ENCODE assay signal across 23 mouse cellular contexts in the genomic region with DNA sequence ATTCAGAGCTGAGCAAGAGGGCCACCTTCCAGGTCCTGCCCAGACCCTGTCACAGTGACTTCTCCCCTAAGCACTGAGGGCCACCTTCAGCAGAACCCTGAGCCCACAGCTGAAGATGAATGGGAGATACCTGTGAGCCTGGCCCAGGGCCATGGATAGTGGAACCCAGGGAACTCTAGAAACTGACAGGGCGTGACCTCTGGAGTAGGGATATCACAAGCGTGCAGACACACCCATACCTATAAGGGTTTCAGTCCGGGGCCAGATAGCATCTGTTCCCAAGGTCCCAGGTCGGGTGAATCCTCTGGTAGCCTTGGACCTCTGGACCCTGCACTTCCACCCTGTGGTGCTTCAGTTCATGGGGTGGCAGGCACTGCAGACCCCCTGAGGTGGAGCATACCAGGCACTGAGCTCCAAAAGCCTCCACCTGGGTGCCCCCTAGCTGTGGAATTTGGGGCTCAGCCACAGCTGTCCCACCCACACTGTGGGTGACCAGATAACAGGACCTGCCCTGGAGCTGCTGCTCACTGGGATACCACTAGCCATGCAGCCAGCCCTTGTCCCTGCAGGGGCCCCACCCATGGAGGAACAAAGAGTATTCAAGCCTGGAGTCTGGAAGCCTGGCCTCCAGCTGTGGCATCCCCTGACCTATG. TPM values are rescaled to one million over a fixed set of nuclear protein-coding genes. Genes with fewer than 3 reads are reported as not detected.
A peak's percentile ranks its signal among the peaks of the same experiment; 100 is the strongest.
DNase-seq lines count a peak whose midpoint lies in the region; ATAC-seq and TF ChIP-seq lines count a peak whose summit lies in the region.
"Had no signal": no experiment of that assay in that cellular context is flagged by ENCODE, and none has a peak within 500 bp of the region (broad histone marks: within the 10 kb centered on the region; RNA-seq: fewer than 3 reads in every experiment).

No protein-coding gene starts in this region.

- H3K36me3 ChIP-seq in intestine, embryonic 15.5 days, result 0 out of 2 replicates have a peak, but pooled peaks cover 5% of the 10 kb centered on the region
- H3K36me3 ChIP-seq in intestine, postnatal 0 days (ENCODE audit: control insufficient read depth, insufficient read depth), result 0 out of 2 replicates have a peak, but pooled peaks cover 4% of the 10 kb centered on the region
- H3K36me3 ChIP-seq in liver, embryonic 16.5 days (ENCODE audit: control insufficient read depth, insufficient read depth), result no peaks in the 10 kb centered on the region
- H3K36me3 ChIP-seq in stomach, postnatal 0 days (ENCODE audit: control insufficient read depth, insufficient read depth, low read length), result peaks cover 5% of the 10 kb centered on the region; the same call in 1 of the 2 replicates
- H3K36me3 ChIP-seq: hindbrain, embryonic 15.5 days had no signal

- TF ChIP-seq CTCF in intestine, postnatal 0 days (IDR thresholded peaks at IDR 0.05; ENCODE audit: low read depth), result no peak
- no peak for TF ChIP-seq CTCF in stomach, postnatal 0 days (IDR thresholded peaks at IDR 0.05; ENCODE audit: low read depth)

- no peak for TF ChIP-seq EP300 in stomach, postnatal 0 days (optimal IDR thresholded peaks at IDR 0.05)

- peaks cover 27% of the 10 kb centered on the region for H3K27me3 ChIP-seq in intestine, embryonic 15.5 days (replicated peaks)
- H3K27me3 ChIP-seq in intestine, postnatal 0 days (replicated peaks; ENCODE audit: control insufficient read depth, insufficient read depth, low read length), result peaks cover 16% of the 10 kb centered on the region; the same call in 1 of the 2 replicates
- H3K27me3 ChIP-seq in liver, embryonic 16.5 days (ENCODE audit: control insufficient read depth, insufficient read depth, low read depth, low read length), result peaks cover 31% of the 10 kb centered on the region
- peaks cover 13% of the 10 kb centered on the region for H3K27me3 ChIP-seq in stomach, postnatal 0 days (ENCODE audit: control insufficient read depth, insufficient read depth, low read length)

- no peak overlapping the region for H3K4me2 ChIP-seq in intestine, embryonic 15.5 days (replicated peaks)
- H3K4me2 ChIP-seq in intestine, postnatal 0 days (replicated peaks; ENCODE audit: low read depth), result no peak overlapping the region
- peak overlapping the region; percentile 6; the same call in 1 of the 2 replicates for H3K4me2 ChIP-seq in liver, embryonic 16.5 days (ENCODE audit: low read depth, low read length)
- H3K4me2 ChIP-seq in stomach, postnatal 0 days (replicated peaks; ENCODE audit: low read depth), result no peak overlapping the region
- H3K4me2 ChIP-seq: embryonic facial prominence, embryonic 13.5 days; hindbrain, embryonic 15.5 days; midbrain, embryonic 11.5 days; neural tube, embryonic 12.5 days had no signal

- no peaks in the 10 kb centered on the region for H3K9me3 ChIP-seq in intestine, embryonic 15.5 days
- H3K9me3 ChIP-seq in intestine, postnatal 0 days (ENCODE audit: control insufficient read depth), result no peaks in the 10 kb centered on the region
- no peaks in the 10 kb centered on the region for H3K9me3 ChIP-seq in liver, embryonic 16.5 days (replicated peaks; ENCODE audit: control insufficient read depth, low read length)
- H3K9me3 ChIP-seq in stomach, postnatal 0 days (ENCODE audit: control insufficient read depth, low read length), result no peaks in the 10 kb centered on the region
- H3K9me3 ChIP-seq: embryonic facial prominence, embryonic 13.5 days; hindbrain, embryonic 15.5 days; neural tube, embryonic 12.5 days had no signal

- peak; percentile 60 for DNase-seq in c-Kit-positive CD71-positive TER-119-positive erythroid progenitor cells, embryonic 14.5 days (ENCODE audit: low spot score)
- DNase-seq in stomach, postnatal 0 days (ENCODE audit: low spot score), result no peak
- DNase-seq in left cerebral cortex, adult 8-10 months (ENCODE audit: low spot score in 2 of 2), result no peak
- DNase-seq: adrenal gland, adult 8-10 months; cerebellum, adult 9-11 months; gastrocnemius, postnatal 25 days; heart, adult 2 months; heart, postnatal 36 days; kidney, adult 18-20 months; kidney, postnatal 14 days; layer of hippocampus, postnatal 36 days; lung, adult 18-20 months; thymus, postnatal 4 days had no signal

- H3K27ac ChIP-seq in intestine, embryonic 15.5 days, result no peak overlapping the region
- no peak overlapping the region for H3K27ac ChIP-seq in intestine, postnatal 0 days (ENCODE audit: low read depth, low read length)
- peak overlapping the region; percentile 71; the same call in 1 of the 2 replicates for H3K27ac ChIP-seq in liver, embryonic 16.5 days (ENCODE audit: low read length)
- H3K27ac ChIP-seq in stomach, postnatal 0 days (replicated peaks), result no peak overlapping the region
- H3K27ac ChIP-seq: embryonic facial prominence, embryonic 13.5 days; heart, adult 2 months; hindbrain, embryonic 15.5 days; layer of hippocampus, adult 2 months; neural tube, embryonic 12.5 days had no signal

- H3K4me1 ChIP-seq in intestine, embryonic 15.5 days (replicated peaks), result peaks cover 12% of the 10 kb centered on the region
- H3K4me1 ChIP-seq in intestine, postnatal 0 days (replicated peaks; ENCODE audit: control insufficient read depth, insufficient read depth, low read length), result 0 out of 2 replicates have a peak, but pooled peaks cover 2% of the 10 kb centered on the region
- peaks cover 43% of the 10 kb centered on the region for H3K4me1 ChIP-seq in liver, embryonic 16.5 days (ENCODE audit: control insufficient read depth, low read depth, low read length)
- H3K4me1 ChIP-seq in stomach, postnatal 0 days (replicated peaks; ENCODE audit: control insufficient read depth, insufficient read depth), result no peaks in the 10 kb centered on the region
- H3K4me1 ChIP-seq: hindbrain, embryonic 15.5 days; neural tube, embryonic 12.5 days had no signal

- 0 out of 2 replicates have a peak, but pooled peaks have one; percentile 10 for ATAC-seq in intestine, embryonic 15.5 days
- no peak for ATAC-seq in intestine, postnatal 0 days
- peak; percentile 88 for ATAC-seq in liver, embryonic 16.5 days (ENCODE audit: low read depth)
- 0 out of 2 replicates have a peak, but pooled peaks have one; percentile 11 for ATAC-seq in stomach, postnatal 0 days (ENCODE audit: low FRiP score, low TSS enrichment)
- ATAC-seq in CD4-positive, CD25-positive, alpha-beta regulatory T cell, adult 4 months, result no peak

- no peak overlapping the region for H3K4me3 ChIP-seq in intestine, embryonic 15.5 days (replicated peaks)
- no peak overlapping the region for H3K4me3 ChIP-seq in intestine, postnatal 0 days (ENCODE audit: low read depth, low read length)
- no peak overlapping the region for H3K4me3 ChIP-seq in liver, embryonic 16.5 days (ENCODE audit: low read depth, low read length)
- H3K4me3 ChIP-seq in stomach, postnatal 0 days (ENCODE audit: low read depth, low read length), result no peak overlapping the region
- H3K4me3 ChIP-seq: embryonic facial prominence, embryonic 13.5 days; heart, adult 2 months; hindbrain, embryonic 15.5 days; layer of hippocampus, adult 2 months; neural tube, embryonic 12.5 days had no signal

- H3K9ac ChIP-seq in intestine, embryonic 15.5 days, result no peak overlapping the region
- no peak overlapping the region for H3K9ac ChIP-seq in intestine, postnatal 0 days (ENCODE audit: low read depth, low read length)
- no peak overlapping the region for H3K9ac ChIP-seq in liver, embryonic 16.5 days (ENCODE audit: low read depth, low read length)
- H3K9ac ChIP-seq in stomach, postnatal 0 days (ENCODE audit: low read length), result no peak overlapping the region
- H3K9ac ChIP-seq: embryonic facial prominence, embryonic 13.5 days; hindbrain, embryonic 15.5 days; neural tube, embryonic 12.5 days had no signal

- WGBS in intestine, embryonic 15.5 days, result 64% methylated on average over 4 of the region's 4 CpGs
- 41% methylated on average over 4 of the region's 4 CpGs for WGBS in intestine, postnatal 0 days
- 30% methylated on average over 4 of the region's 4 CpGs for WGBS in liver, embryonic 16.5 days (ENCODE audit: insufficient replicate concordance)
- 51% methylated on average over 4 of the region's 4 CpGs for WGBS in stomach, postnatal 0 days

RNA-seq across cellular contexts. Expression of a gene that starts 3.1 kb away (rescaled TPM):
- 127 and 149 TPM in 2 replicates for polyA plus RNA-seq in intestine, embryonic 15.5 days (2015; fragmentation: Nextera tagmentation; extraction: Ambion mirVana)
- 528 and 608 TPM in 2 replicates for polyA plus RNA-seq in intestine, postnatal 0 days (2015; fragmentation: Nextera tagmentation; extraction: Ambion mirVana)
- 1.3 and 2.2 TPM in 2 replicates for polyA plus RNA-seq in liver, embryonic 16.5 days (2015; fragmentation: Nextera tagmentation; extraction: Ambion mirVana)
- 0.22 TPM in 2 replicates for polyA plus RNA-seq in stomach, postnatal 0 days (2015; fragmentation: Nextera tagmentation; extraction: Ambion mirVana)
- 10 to 100 TPM; 10.1 to 15.5 (median 11.6) TPM for total RNA-seq in left cerebral cortex, adult 8-10 months (2022)
- polyA plus RNA-seq in CD4-positive, CD25-positive, alpha-beta regulatory T cell, adult 4 months (2017; shearing (Covaris generic)), result not detected
- total RNA-seq: gastrocnemius, postnatal 25 days; heart, adult 2 months; heart, postnatal 36 days; monocyte, adult 5-6 weeks had no signal
- polyA plus RNA-seq: heart, adult 2 months had no signal

Comparison
In these comparisons a context has a peak if more than half of its experiments do, and no peak if none do; other contexts are left out.
1. ATAC-seq: peak in intestine, embryonic 15.5 days (single experiment), liver, embryonic 16.5 days (single experiment) and stomach, postnatal 0 days (single experiment); none in intestine, postnatal 0 days (single experiment) and CD4-positive, CD25-positive, alpha-beta regulatory T cell, adult 4 months (single experiment).
2. RNA of a gene that starts 3.1 kb away (polyA plus RNA-seq): 528 to 608 TPM in intestine, postnatal 0 days and 127 to 149 TPM in intestine, embryonic 15.5 days; 1.3 to 2.2 TPM in liver, embryonic 16.5 days, 0.22 TPM in stomach, postnatal 0 days and not detected in CD4-positive, CD25-positive, alpha-beta regulatory T cell, adult 4 months; every median in the first group is over 10 times any median in the second.